ENCODE assay signal across 21 mouse cellular contexts in genomic region chr3:113654335-113654734, GRCm38 (mm10). TPM values are rescaled to one million over a fixed set of nuclear protein-coding genes. Genes with fewer than 3 reads are reported as not detected.
DNase-seq lines count a peak whose midpoint lies in the region; ATAC-seq and TF ChIP-seq lines count a peak whose summit lies in the region.
"Had no signal": no experiment of that assay in that cellular context is flagged by ENCODE, and none has a peak within 500 bp of the region (broad histone marks: within the 10 kb centered on the region; RNA-seq: fewer than 3 reads in every experiment).

No protein-coding gene starts in this region.

- H3K4me2 ChIP-seq in intestine, embryonic 16.5 days (ENCODE audit: low read depth, low read length) = no peak overlapping the region
- H3K4me2 ChIP-seq in intestine, postnatal 0 days (replicated peaks; ENCODE audit: low read depth) = no peak overlapping the region
- H3K4me2 ChIP-seq in stomach, postnatal 0 days (replicated peaks; ENCODE audit: low read depth) = no peak overlapping the region
- H3K4me2 ChIP-seq: embryonic facial prominence, embryonic 12.5 days; forebrain, embryonic 13.5 days; forebrain, embryonic 15.5 days had no signal

- peak; percentile 23; the same call in 1 of the 2 replicates for ATAC-seq in intestine, embryonic 16.5 days
- ATAC-seq in intestine, postnatal 0 days = no peak
- 0 out of 2 replicates have a peak, but pooled peaks have one; percentile 35 for ATAC-seq in stomach, postnatal 0 days (ENCODE audit: low FRiP score, low TSS enrichment)
- ATAC-seq: forebrain, embryonic 13.5 days; forebrain, embryonic 15.5 days; forebrain, postnatal 0 days had no signal

- no peak overlapping the region for H3K4me3 ChIP-seq in intestine, embryonic 16.5 days (ENCODE audit: low read length)
- H3K4me3 ChIP-seq in intestine, postnatal 0 days (ENCODE audit: low read depth, low read length) = no peak overlapping the region
- H3K4me3 ChIP-seq in ES-E14 (ENCODE audit: insufficient read depth in 1 of 2, low read depth in 1 of 2, low read length in 2 of 2, poor library complexity in 1 of 2, severe bottlenecking in 1 of 2) = no peak overlapping the region
- no peak overlapping the region for H3K4me3 ChIP-seq in stomach, postnatal 0 days (ENCODE audit: low read depth, low read length)
- H3K4me3 ChIP-seq: embryonic facial prominence, embryonic 10.5 days; embryonic facial prominence, embryonic 12.5 days; forebrain, embryonic 13.5 days; forebrain, embryonic 15.5 days had no signal

- 69% methylated on average over 3 of the region's 3 CpGs for WGBS in intestine, embryonic 16.5 days
- WGBS in intestine, postnatal 0 days = 65% methylated on average over 3 of the region's 3 CpGs
- WGBS in stomach, postnatal 0 days = 69% methylated on average over 3 of the region's 3 CpGs

- H3K27me3 ChIP-seq in intestine, embryonic 16.5 days (replicated peaks; ENCODE audit: control insufficient read depth, insufficient read depth, low read length) = no peaks in the 10 kb centered on the region
- H3K27me3 ChIP-seq in intestine, postnatal 0 days (replicated peaks; ENCODE audit: control insufficient read depth, insufficient read depth, low read length) = no peaks in the 10 kb centered on the region
- H3K27me3 ChIP-seq in stomach, postnatal 0 days (ENCODE audit: control insufficient read depth, insufficient read depth, low read length) = no peaks in the 10 kb centered on the region
- H3K27me3 ChIP-seq: embryonic facial prominence, embryonic 12.5 days; forebrain, embryonic 13.5 days; forebrain, embryonic 15.5 days had no signal

- no peaks in the 10 kb centered on the region for H3K9me3 ChIP-seq in intestine, embryonic 16.5 days (ENCODE audit: control insufficient read depth, low read length)
- H3K9me3 ChIP-seq in intestine, postnatal 0 days (ENCODE audit: control insufficient read depth) = no peaks in the 10 kb centered on the region
- H3K9me3 ChIP-seq in ES-E14 (ENCODE audit: control insufficient read depth, insufficient read depth, low read depth, low read length) = no peaks in the 10 kb centered on the region
- H3K9me3 ChIP-seq in stomach, postnatal 0 days (ENCODE audit: control insufficient read depth, low read length) = no peaks in the 10 kb centered on the region
- H3K9me3 ChIP-seq: embryonic facial prominence, embryonic 10.5 days; embryonic facial prominence, embryonic 12.5 days; forebrain, embryonic 13.5 days; forebrain, embryonic 15.5 days had no signal

- no peak overlapping the region for H3K9ac ChIP-seq in intestine, embryonic 16.5 days (ENCODE audit: low read depth, low read length)
- no peak overlapping the region for H3K9ac ChIP-seq in intestine, postnatal 0 days (ENCODE audit: low read depth, low read length)
- no peak overlapping the region for H3K9ac ChIP-seq in ES-E14 (ENCODE audit: insufficient read depth, low read depth, low read length, poor library complexity, severe bottlenecking)
- H3K9ac ChIP-seq in stomach, postnatal 0 days (ENCODE audit: low read length) = no peak overlapping the region
- H3K9ac ChIP-seq: embryonic facial prominence, embryonic 12.5 days; forebrain, embryonic 13.5 days; forebrain, embryonic 15.5 days; forebrain, postnatal 0 days had no signal

- TF ChIP-seq CTCF in intestine, postnatal 0 days (IDR thresholded peaks at IDR 0.05; ENCODE audit: low read depth) = no peak
- TF ChIP-seq CTCF in stomach, postnatal 0 days (IDR thresholded peaks at IDR 0.05; ENCODE audit: low read depth) = no peak

- in situ Hi-C loops in ES-E14 (cut with MboI; ENCODE audit: low sequenced_read_pairs in 2 of 2, unreplicated experiment in 2 of 2) = no loop called here

- TF ChIP-seq EP300 in stomach, postnatal 0 days (optimal IDR thresholded peaks at IDR 0.05) = no peak

- H3K4me1 ChIP-seq in intestine, embryonic 16.5 days (ENCODE audit: control insufficient read depth, insufficient read depth, low read length) = no peaks in the 10 kb centered on the region
- no peaks in the 10 kb centered on the region for H3K4me1 ChIP-seq in intestine, postnatal 0 days (replicated peaks; ENCODE audit: control insufficient read depth, insufficient read depth, low read length)
- 0 out of 4 replicates have a peak, but pooled peaks cover 0 to 3% of the 10 kb centered on the region in 2 experiments for H3K4me1 ChIP-seq in ES-E14 (ENCODE audit: control insufficient read depth in 2 of 2, insufficient read depth in 2 of 2, low read length in 2 of 2, poor library complexity in 1 of 2)
- H3K4me1 ChIP-seq in stomach, postnatal 0 days (replicated peaks; ENCODE audit: control insufficient read depth, insufficient read depth) = no peaks in the 10 kb centered on the region
- H3K4me1 ChIP-seq: embryonic facial prominence, embryonic 10.5 days; embryonic facial prominence, embryonic 12.5 days; forebrain, embryonic 13.5 days; forebrain, embryonic 15.5 days had no signal

- H3K36me3 ChIP-seq in intestine, embryonic 16.5 days (ENCODE audit: control insufficient read depth, insufficient read depth, low read length) = no peaks in the 10 kb centered on the region
- H3K36me3 ChIP-seq in intestine, postnatal 0 days (ENCODE audit: control insufficient read depth, insufficient read depth) = no peaks in the 10 kb centered on the region
- no peaks in the 10 kb centered on the region for H3K36me3 ChIP-seq in ES-E14 (ENCODE audit: control insufficient read depth, insufficient read depth, low read length, poor library complexity, severe bottlenecking)
- H3K36me3 ChIP-seq in stomach, postnatal 0 days (ENCODE audit: control insufficient read depth, insufficient read depth, low read length) = no peaks in the 10 kb centered on the region
- H3K36me3 ChIP-seq: embryonic facial prominence, embryonic 10.5 days; embryonic facial prominence, embryonic 12.5 days; forebrain, embryonic 15.5 days had no signal

- DNase-seq in ES-E14 (ENCODE audit: low read depth, low spot score) (peak; percentile 22), ZHBTc4 (ENCODE audit: low read depth, low spot score) (peak; percentile 74)
- no peak for DNase-seq in stomach, postnatal 0 days (ENCODE audit: low spot score)
- DNase-seq in gastrocnemius, adult 8-10 months (ENCODE audit: low spot score in 2 of 2) = no peak
- DNase-seq in right cerebral cortex, postnatal 25 days = no peak
- DNase-seq in layer of hippocampus, postnatal 36 days = no peak
- DNase-seq: adrenal gland, adult 2 months; adrenal gland, postnatal 10 days; adrenal gland, postnatal 25 days; cerebellum, adult 11-12 months; cerebellum, adult 2 months; cerebellum, adult 9-10 months; cerebellum, postnatal 10 days; cerebellum, postnatal 25 days; forebrain, postnatal 0 days had no signal

- no peak overlapping the region for H3K27ac ChIP-seq in intestine, embryonic 16.5 days (ENCODE audit: low read length)
- no peak overlapping the region for H3K27ac ChIP-seq in intestine, postnatal 0 days (ENCODE audit: low read depth, low read length)
- H3K27ac ChIP-seq in ES-E14 (ENCODE audit: insufficient read depth, low read depth, low read length, poor library complexity, severe bottlenecking) = no peak overlapping the region
- no peak overlapping the region for H3K27ac ChIP-seq in stomach, postnatal 0 days (replicated peaks)
- H3K27ac ChIP-seq: embryonic facial prominence, embryonic 10.5 days; embryonic facial prominence, embryonic 12.5 days; forebrain, embryonic 13.5 days; forebrain, embryonic 15.5 days had no signal

TF ChIP-seq in ES-E14, 5 proteins besides CTCF, POLR2A, EP300 and RAD21:
- TF ChIP-seq ZC3H11A (IDR thresholded peaks at IDR 0.05; ENCODE audit: borderline replicate concordance, low read depth, low read length) = no peak
- no peak for TF ChIP-seq HCFC1 (IDR thresholded peaks at IDR 0.05; ENCODE audit: borderline replicate concordance, insufficient read depth, low read length)
- no peak for TF ChIP-seq ZNF384 (IDR thresholded peaks at IDR 0.05; ENCODE audit: low read depth, low read length)
- no peak for TF ChIP-seq MAFK (IDR thresholded peaks at IDR 0.05; ENCODE audit: insufficient read depth, low read depth, low read length)
- TF ChIP-seq CHD2 (IDR thresholded peaks at IDR 0.05; ENCODE audit: low read depth, low read length) = no peak
TF ChIP-seq in ES-E14: peak in this region for 0.

RNA-seq across cellular contexts. Expression of gene Rnpc3, which starts 24.4 kb away (rescaled TPM):
- polyA plus RNA-seq in intestine, embryonic 16.5 days (2015; fragmentation: Nextera tagmentation; extraction: Ambion mirVana) = 25.5 and 26.0 TPM in 2 replicates
- polyA plus RNA-seq in intestine, postnatal 0 days (2015; fragmentation: Nextera tagmentation; extraction: Ambion mirVana) = 18.9 and 19.8 TPM in 2 replicates
- 26.6 TPM in 2 replicates for total RNA-seq in ES-E14 (2012; rRNA removed)
- polyA plus RNA-seq in stomach, postnatal 0 days (2015; fragmentation: Nextera tagmentation; extraction: Ambion mirVana) = 19.4 and 21.1 TPM in 2 replicates
- total RNA-seq in gastrocnemius, adult 8-10 months (2022) = 1 to 10 TPM; 5.4 to 7.3 (median 6.5) TPM
- 10 to 100 TPM; 29.8 TPM for total RNA-seq in layer of hippocampus, postnatal 36 days (2021)

RNA-seq across cellular contexts. Expression of gene Amy1, which starts 47.8 kb away (rescaled TPM):
- polyA plus RNA-seq in intestine, embryonic 16.5 days (2015; fragmentation: Nextera tagmentation; extraction: Ambion mirVana) = 1.5 and 3.1 TPM in 2 replicates
- polyA plus RNA-seq in intestine, postnatal 0 days (2015; fragmentation: Nextera tagmentation; extraction: Ambion mirVana) = 1.1 and 2.5 TPM in 2 replicates
- 0.49 TPM in 1 of 2 replicates, not detected in the other for total RNA-seq in ES-E14 (2012; rRNA removed)
- polyA plus RNA-seq in stomach, postnatal 0 days (2015; fragmentation: Nextera tagmentation; extraction: Ambion mirVana) = 2.0 and 2.2 TPM in 2 replicates
- 10 to 100 TPM; 17.7 to 29.9 (median 27.2) TPM for total RNA-seq in gastrocnemius, adult 8-10 months (2022)
- 10 to 100 TPM; 12.0 to 12.4 TPM for total RNA-seq in layer of hippocampus, postnatal 36 days (2021)

Comparison
In these comparisons a context has a peak if more than half of its experiments do, and no peak if none do; other contexts are left out.
1. DNase-seq: peak in ES-E14 (single experiment) and ZHBTc4 (single experiment); none in stomach, postnatal 0 days (single experiment), gastrocnemius, adult 8-10 months (0 of 2), right cerebral cortex, postnatal 25 days (single experiment) and layer of hippocampus, postnatal 36 days (0 of 2).